Comparison of ENCODE assay signal across 14 mouse cellular contexts in genomic region chr5:102328197-102328784, GRCm38 (mm10).
DNase-seq lines count a peak whose midpoint lies in the region; TF ChIP-seq lines count a peak whose summit lies in the region.
"Had no signal": no experiment of that assay in that cellular context is flagged by ENCODE, and none has a peak within 500 bp of the region (broad histone marks: within the 10 kb centered on the region; RNA-seq: fewer than 3 reads in every experiment).

No protein-coding gene starts in this region.

- WGBS in kidney, adult 2 months = 59% methylated on average over 2 of the region's 2 CpGs

- intact Hi-C loops in left cerebral cortex, postnatal 36 days (cut with DNase I) = no loop called here

- peak; percentile 11 to 12 for DNase-seq in cerebellum, postnatal 25 days
- DNase-seq in cerebellum, adult 18-20 months = no peak
- peak; percentile 78 for DNase-seq in brain, adult 2 months (ENCODE audit: low read depth, low spot score)
- peak; percentile 65 to 81 for DNase-seq in layer of hippocampus, adult 18-20 months (ENCODE audit: low spot score in 2 of 2)
- peak; percentile 10 to 25 for DNase-seq in left cerebral cortex, postnatal 36 days (ENCODE audit: low spot score in 2 of 2)
- no peak for DNase-seq in kidney, adult 2 months
- DNase-seq in kidney, postnatal 10 days = no peak
- DNase-seq in spleen, postnatal 36 days (ENCODE audit: low spot score in 2 of 2) = no peak
- DNase-seq: liver, embryonic 13.5 days had no signal

- H3K36me3 ChIP-seq in kidney, adult 2 months (ENCODE audit: control insufficient read depth, insufficient read depth, low read length) = no peaks in the 10 kb centered on the region
- H3K36me3 ChIP-seq: intestine, embryonic 15.5 days; liver, embryonic 13.5 days had no signal

- no peak overlapping the region for H3K27ac ChIP-seq in kidney, adult 2 months (ENCODE audit: insufficient read depth, low read depth, low read length)
- H3K27ac ChIP-seq: intestine, embryonic 15.5 days; left cerebral cortex, adult 2 months; liver, embryonic 13.5 days; macrophage had no signal

- no peak for TF ChIP-seq POLR2A in kidney, adult 2 months (IDR thresholded peaks at IDR 0.05; ENCODE audit: low read depth, low read length)

- H3K4me3 ChIP-seq in kidney, adult 2 months (ENCODE audit: insufficient read depth, low read depth, low read length) = no peak overlapping the region
- H3K4me3 ChIP-seq: erythroblast, embryonic 14.5 days; intestine, embryonic 15.5 days; left cerebral cortex, adult 2 months; liver, embryonic 13.5 days; myocyte had no signal

- no peaks in the 10 kb centered on the region for H3K27me3 ChIP-seq in kidney, adult 2 months (replicated peaks; ENCODE audit: control insufficient read depth, insufficient read depth, low read length)
- H3K27me3 ChIP-seq: intestine, embryonic 15.5 days; liver, embryonic 13.5 days had no signal

- TF ChIP-seq CTCF in kidney, adult 2 months (conservative IDR thresholded peaks at IDR 0.05; ENCODE audit: insufficient read depth, insufficient read length, low read depth, low read length) = no peak

- no peaks in the 10 kb centered on the region for H3K4me1 ChIP-seq in kidney, adult 2 months (ENCODE audit: control insufficient read depth, insufficient read depth, low read length)
- H3K4me1 ChIP-seq: intestine, embryonic 15.5 days; liver, embryonic 13.5 days had no signal

Comparison
In these comparisons a context has a peak if more than half of its experiments do, and no peak if none do; other contexts are left out.
1. DNase-seq: peak in cerebellum, postnatal 25 days (2 of 2), brain, adult 2 months (single experiment), layer of hippocampus, adult 18-20 months (2 of 2) and left cerebral cortex, postnatal 36 days (2 of 2); none in cerebellum, adult 18-20 months (0 of 2), kidney, adult 2 months (single experiment), kidney, postnatal 10 days (single experiment) and spleen, postnatal 36 days (0 of 2).